8 mouse cellular contexts compared by ENCODE assay signal in genomic region chr1:167932088-167932487, GRCm38 (mm10).
DNase-seq lines count a peak whose midpoint lies in the region; ATAC-seq and TF ChIP-seq lines count a peak whose summit lies in the region.

No protein-coding gene starts in this region.

- no peak overlapping the region for H3K9ac ChIP-seq in forebrain, postnatal 0 days
- no peak overlapping the region for H3K9ac ChIP-seq in forebrain, embryonic 11.5 days (ENCODE audit: low read length)
- no peak overlapping the region for H3K9ac ChIP-seq in lung, postnatal 0 days (replicated peaks; ENCODE audit: low read depth)

- peak; percentile 87 for DNase-seq in forebrain, postnatal 0 days
- DNase-seq in forebrain, embryonic 11.5 days (ENCODE audit: low spot score): no peak
- peak; percentile 26 for DNase-seq in left cerebral cortex, postnatal 4 days
- DNase-seq in left cerebral cortex, adult 8-10 months (ENCODE audit: low spot score in 2 of 2): no peak
- DNase-seq in ZHBTc4 (ENCODE audit: low read depth, low spot score): peak; percentile 61
- peak; percentile 57 for DNase-seq in lung, postnatal 0 days (ENCODE audit: low spot score)
- no peak for DNase-seq in adrenal gland, postnatal 10 days

- intact Hi-C loops in left cerebral cortex, postnatal 4 days (cut with DNase I): no loop called here

- TF ChIP-seq CTCF in forebrain, postnatal 0 days (IDR thresholded peaks at IDR 0.05; ENCODE audit: low read depth): peak; percentile 78
- TF ChIP-seq CTCF in lung, postnatal 0 days (IDR thresholded peaks at IDR 0.05): peak; percentile 67

- no peak for TF ChIP-seq EP300 in lung, postnatal 0 days (IDR thresholded peaks at IDR 0.05)

- H3K36me3 ChIP-seq in forebrain, postnatal 0 days (ENCODE audit: insufficient read depth): no peaks in the 10 kb centered on the region
- H3K36me3 ChIP-seq in forebrain, embryonic 11.5 days (ENCODE audit: control insufficient read depth, insufficient read depth, low read length): no peaks in the 10 kb centered on the region
- no peaks in the 10 kb centered on the region for H3K36me3 ChIP-seq in lung, postnatal 0 days (ENCODE audit: insufficient read depth, low read length)

- H3K9me3 ChIP-seq in forebrain, postnatal 0 days (ENCODE audit: low read length): no peaks in the 10 kb centered on the region
- H3K9me3 ChIP-seq in forebrain, embryonic 11.5 days (ENCODE audit: control insufficient read depth, low read length): no peaks in the 10 kb centered on the region
- H3K9me3 ChIP-seq in lung, postnatal 0 days (ENCODE audit: low read length): no peaks in the 10 kb centered on the region

- no peaks in the 10 kb centered on the region for H3K4me1 ChIP-seq in forebrain, postnatal 0 days (ENCODE audit: insufficient read depth)
- H3K4me1 ChIP-seq in forebrain, embryonic 11.5 days (replicated peaks; ENCODE audit: control insufficient read depth, insufficient read depth, low read length): 0 out of 2 replicates have a peak, but pooled peaks cover 3% of the 10 kb centered on the region
- no peaks in the 10 kb centered on the region for H3K4me1 ChIP-seq in lung, postnatal 0 days (ENCODE audit: insufficient read depth, low read depth, low read length)

- no peak overlapping the region for H3K27ac ChIP-seq in forebrain, postnatal 0 days (ENCODE audit: low read depth, low read length)
- H3K27ac ChIP-seq in forebrain, embryonic 11.5 days (ENCODE audit: low read depth, low read length): no peak overlapping the region
- no peak overlapping the region for H3K27ac ChIP-seq in lung, postnatal 0 days (ENCODE audit: low read length)

- H3K4me2 ChIP-seq in forebrain, postnatal 0 days (ENCODE audit: low read depth): no peak overlapping the region
- H3K4me2 ChIP-seq in forebrain, embryonic 11.5 days (ENCODE audit: low read depth, low read length, severe bottlenecking): no peak overlapping the region
- no peak overlapping the region for H3K4me2 ChIP-seq in lung, postnatal 0 days (replicated peaks; ENCODE audit: low read depth, low read length)

- 43% methylated on average over 2 of the region's 2 CpGs for WGBS in forebrain, postnatal 0 days
- 43% methylated on average over 2 of the region's 2 CpGs for WGBS in forebrain, embryonic 11.5 days
- 28% methylated on average over 2 of the region's 2 CpGs for WGBS in lung, postnatal 0 days

- peak; percentile 28; the same call in 1 of the 2 replicates for ATAC-seq in forebrain, postnatal 0 days
- no peak for ATAC-seq in forebrain, embryonic 11.5 days (replicated peaks; ENCODE audit: low FRiP score)
- ATAC-seq in lung, postnatal 0 days: no peak
- ATAC-seq in megakaryocyte, adult 5-6 weeks (ENCODE audit: poor library complexity, severe bottlenecking): no peak

- H3K4me3 ChIP-seq in forebrain, postnatal 0 days (ENCODE audit: low read depth, low read length): no peak overlapping the region
- H3K4me3 ChIP-seq in forebrain, embryonic 11.5 days (ENCODE audit: low read depth, low read length): no peak overlapping the region
- H3K4me3 ChIP-seq in lung, postnatal 0 days (ENCODE audit: low read depth, low read length): no peak overlapping the region

- H3K27me3 ChIP-seq in forebrain, postnatal 0 days (ENCODE audit: insufficient read depth, low read length): no peaks in the 10 kb centered on the region; the same call in 1 of the 2 replicates
- H3K27me3 ChIP-seq in forebrain, embryonic 11.5 days (ENCODE audit: control insufficient read depth, insufficient read depth, low read length): 0 out of 2 replicates have a peak, but pooled peaks cover 2% of the 10 kb centered on the region
- no peaks in the 10 kb centered on the region for H3K27me3 ChIP-seq in lung, postnatal 0 days (replicated peaks; ENCODE audit: insufficient read depth, low read length)

Comparison
In these comparisons a context has a peak if more than half of its experiments do, and no peak if none do; other contexts are left out.
1. DNase-seq: peak in forebrain, postnatal 0 days (single experiment), left cerebral cortex, postnatal 4 days (single experiment), ZHBTc4 (single experiment) and lung, postnatal 0 days (single experiment); none in forebrain, embryonic 11.5 days (single experiment), left cerebral cortex, adult 8-10 months (0 of 2) and adrenal gland, postnatal 10 days (single experiment).